Mouse (Mus musculus) embryonic facial prominence, embryonic 15.5 days (tissue): ENCODE measurements at regions not wholly inside any gene's neighbourhood (a gene's known extent, or its start where the extent isn't known, plus 50 kb on each side); places are given as distances from the start of the nearest gene placed in this dataset.

Experiments
- ATAC-seq: fragments of 200-750 bp; cut with Nextera tagmentation; 2 replicates; pipeline ENCODE4 v1.8.0; 2017; ENCODE audit warnings: low read depth, moderate TSS enrichment; ENCODE audit not compliant: insufficient number of reproducible peaks, low FRiP score, low TSS enrichment
- H3K27ac ChIP-seq: fragments of 300-500 bp; sonication (generic); replicated peaks from 2 replicates; pipeline ENCODE4 v1.5.1; 2015; ENCODE audit warnings: mild to moderate bottlenecking, inconsistent platforms
- H3K27me3 ChIP-seq: fragments of 300-500 bp; sonication (generic); 2 replicates; pipeline ENCODE4 v1.6.1; 2015; ENCODE audit warnings: inconsistent platforms
- H3K36me3 ChIP-seq: fragments of 300-500 bp; sonication (generic); 2 replicates; pipeline ENCODE4 v1.6.1; 2015; ENCODE audit warnings: mild to moderate bottlenecking, inconsistent platforms
- H3K4me1 ChIP-seq: fragments of 300-500 bp; sonication (generic); 2 replicates; pipeline ENCODE4 v1.6.1; 2015; ENCODE audit warnings: inconsistent platforms
- H3K4me2 ChIP-seq: fragments of 300-500 bp; sonication (generic); replicated peaks from 2 replicates; pipeline ENCODE4 v1.6.1; 2015; ENCODE audit warnings: mild to moderate bottlenecking, inconsistent platforms
- H3K4me3 ChIP-seq: fragments of 300-500 bp; sonication (generic); replicated peaks from 2 replicates; pipeline ENCODE4 v1.5.1; 2015; ENCODE audit warnings: mild to moderate bottlenecking, inconsistent platforms
- H3K9ac ChIP-seq: fragments of 300-500 bp; sonication (generic); 2 replicates; pipeline ENCODE4 v1.6.1; 2015; ENCODE audit warnings: inconsistent platforms
- H3K9me3 ChIP-seq: fragments of 300-500 bp; sonication (generic); replicated peaks from 2 replicates; pipeline ENCODE4 v1.6.1; 2016; ENCODE audit warnings: inconsistent platforms
- WGBS: fragments of 180-500 bp; shearing (Covaris S2); methylation state at CpG from one replicate; pipeline ENCODE4 v1.1.7; 2015; 5-methylcytosine and 5-hydroxymethylcytosine counted together

DNA sequence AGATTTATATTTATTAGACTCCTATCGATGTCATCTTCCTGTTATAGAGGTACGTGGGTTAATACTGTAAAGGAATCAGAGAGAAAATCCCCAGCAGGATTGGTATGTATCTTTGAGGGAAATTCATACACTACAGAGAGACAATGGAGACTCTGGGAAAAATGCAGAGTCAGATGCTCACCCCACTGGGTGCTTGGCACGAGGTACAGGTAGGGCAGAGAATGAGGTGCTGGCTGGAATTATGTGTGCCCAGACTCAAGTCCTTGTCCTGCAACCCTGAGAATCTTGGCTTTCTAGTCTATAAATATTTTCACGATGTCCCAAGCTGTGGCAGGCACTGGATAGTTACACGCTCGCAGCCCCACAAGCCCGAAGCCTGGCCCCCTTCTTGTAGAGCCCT lies 57.8 kb upstream of the Cry1 start:
- ATAC-seq = no peak
- no peak overlapping the region for H3K4me3 ChIP-seq
- H3K36me3 ChIP-seq = no peaks in the 10 kb centered on the region
- H3K27ac ChIP-seq = no peak overlapping the region
- no peaks in the 10 kb centered on the region for H3K27me3 ChIP-seq
- H3K4me1 ChIP-seq = no peaks in the 10 kb centered on the region
- 87% methylated on average over 7 of the region's 7 CpGs for whole genome bisulfite sequencing
- no peak overlapping the region for H3K9ac ChIP-seq
- no peak overlapping the region for H3K4me2 ChIP-seq
- H3K9me3 ChIP-seq = no peaks in the 10 kb centered on the region

DNA sequence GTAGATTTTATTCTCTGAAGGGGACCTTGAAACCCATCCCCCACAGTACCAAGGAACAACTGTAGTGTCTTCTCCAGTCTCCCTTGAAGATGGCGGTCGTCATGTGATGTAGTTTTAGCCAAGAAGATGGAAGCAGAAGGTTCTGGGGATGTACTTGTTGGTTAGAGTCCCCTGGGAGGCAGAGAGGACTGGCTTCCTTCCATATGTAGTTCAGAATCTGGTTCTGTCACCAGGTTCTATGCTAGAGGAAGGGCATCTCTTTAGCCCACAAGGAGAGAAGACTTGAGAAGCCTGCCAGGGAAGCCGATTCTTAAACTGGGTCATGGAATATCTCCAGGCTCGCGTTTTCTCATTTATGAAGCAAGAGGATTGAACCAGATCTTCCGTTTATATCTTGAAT lies 58.7 kb upstream of the Cry1 start:
- Histone ChIP-seq H3K9me3 (no peaks in the 10 kb centered on the region), H3K9ac (no peak overlapping the region), H3K36me3 (no peaks in the 10 kb centered on the region), H3K27ac (no peak overlapping the region), H3K4me1 (no peaks in the 10 kb centered on the region), H3K4me2 (no peak overlapping the region), H3K27me3 (no peaks in the 10 kb centered on the region), H3K4me3 (no peak overlapping the region)
- ATAC-seq = no peak
- WGBS = 86% methylated on average over 6 of the region's 6 CpGs

DNA sequence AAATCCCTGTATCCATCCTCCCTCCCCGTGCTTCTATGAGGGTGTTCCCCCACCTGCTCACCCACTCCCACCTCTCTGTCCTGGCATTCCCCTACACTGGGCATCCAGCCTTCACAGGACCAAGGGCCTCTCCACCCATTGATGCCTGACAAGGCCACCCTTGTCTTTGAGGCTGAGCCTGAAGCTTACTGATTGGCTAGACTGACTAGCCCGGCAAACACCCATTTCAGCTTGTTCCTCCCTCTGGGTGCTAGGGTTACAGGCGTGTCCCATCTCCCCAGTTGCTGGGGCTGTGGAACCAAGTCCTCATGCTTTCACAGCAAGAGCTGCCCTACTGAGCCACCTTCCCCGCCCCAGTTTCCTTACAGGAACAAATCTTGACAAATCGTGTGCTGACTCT lies 80.9 kb upstream of the Cry1 start:
- H3K4me1 ChIP-seq = no peaks in the 10 kb centered on the region
- H3K9me3 ChIP-seq = no peaks in the 10 kb centered on the region
- H3K27me3 ChIP-seq = no peaks in the 10 kb centered on the region
- H3K4me3 ChIP-seq = no peak overlapping the region
- WGBS = 33% methylated on average over 5 of the region's 5 CpGs
- no peak overlapping the region for H3K9ac ChIP-seq
- no peak overlapping the region for H3K4me2 ChIP-seq
- no peaks in the 10 kb centered on the region for H3K36me3 ChIP-seq
- ATAC-seq = peak; percentile 24; the same call in 1 of the 2 replicates
- no peak overlapping the region for H3K27ac ChIP-seq

DNA sequence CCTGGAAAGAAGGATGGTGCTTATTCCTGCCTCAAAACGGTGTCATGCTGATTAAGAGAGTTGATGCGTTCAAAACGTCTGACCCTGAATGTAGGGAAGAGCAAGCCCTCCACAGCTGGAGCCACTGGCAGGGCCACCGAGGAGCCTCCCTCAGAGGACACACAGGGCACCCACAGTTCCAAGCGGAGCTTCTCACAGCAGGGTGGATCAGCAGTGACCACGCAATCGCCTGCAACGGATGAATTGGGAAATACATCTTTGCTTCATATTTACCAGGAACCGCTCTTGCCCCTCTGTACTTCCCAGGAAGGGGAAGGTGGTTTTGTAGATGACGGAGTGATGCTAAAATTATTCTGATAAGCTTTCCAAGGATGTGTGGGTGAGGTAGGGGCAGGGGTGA lies 81.3 kb upstream of the Cry1 start:
- WGBS = 38% methylated on average over 10 of the region's 10 CpGs
- 0 out of 2 replicates have a peak, but pooled peaks have one; percentile 15 for ATAC-seq
- no peaks in the 10 kb centered on the region for H3K9me3 ChIP-seq

DNA sequence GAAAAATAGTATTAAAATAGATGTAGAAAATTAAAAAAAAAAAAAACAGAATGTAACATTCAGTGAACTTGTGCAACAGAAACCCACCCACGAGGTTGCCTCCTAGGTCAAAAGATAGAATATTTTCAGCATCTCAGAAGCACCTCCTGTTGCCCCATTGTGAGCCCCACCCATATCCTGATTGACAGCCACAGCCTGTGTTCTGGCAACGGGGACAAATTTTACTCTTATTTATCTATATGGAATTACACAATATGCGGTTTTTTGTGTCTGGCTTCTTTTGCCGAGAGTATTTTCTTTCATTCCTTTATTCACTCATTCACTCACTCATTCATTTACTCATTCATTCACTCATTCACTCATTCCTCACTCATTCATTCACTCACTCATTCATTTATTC lies 81.9 kb upstream of the Cry1 start:
- no peak for ATAC-seq
- 62% methylated on average over 4 of the region's 4 CpGs for WGBS
- H3K27ac ChIP-seq = no peak overlapping the region
- no peaks in the 10 kb centered on the region for H3K36me3 ChIP-seq
- no peaks in the 10 kb centered on the region for H3K9me3 ChIP-seq
- no peak overlapping the region for H3K4me2 ChIP-seq
- H3K4me3 ChIP-seq = no peak overlapping the region
- H3K9ac ChIP-seq = no peak overlapping the region
- no peaks in the 10 kb centered on the region for H3K4me1 ChIP-seq
- no peaks in the 10 kb centered on the region for H3K27me3 ChIP-seq

More for the DNA sequence above, 81.3 kb upstream of the Cry1 start:
- H3K4me3 ChIP-seq = no peak overlapping the region
- H3K4me1 ChIP-seq = no peaks in the 10 kb centered on the region
- H3K36me3 ChIP-seq = no peaks in the 10 kb centered on the region
- H3K27me3 ChIP-seq = no peaks in the 10 kb centered on the region
- no peak overlapping the region for H3K9ac ChIP-seq
- no peak overlapping the region for H3K4me2 ChIP-seq
- H3K27ac ChIP-seq = no peak overlapping the region

DNA sequence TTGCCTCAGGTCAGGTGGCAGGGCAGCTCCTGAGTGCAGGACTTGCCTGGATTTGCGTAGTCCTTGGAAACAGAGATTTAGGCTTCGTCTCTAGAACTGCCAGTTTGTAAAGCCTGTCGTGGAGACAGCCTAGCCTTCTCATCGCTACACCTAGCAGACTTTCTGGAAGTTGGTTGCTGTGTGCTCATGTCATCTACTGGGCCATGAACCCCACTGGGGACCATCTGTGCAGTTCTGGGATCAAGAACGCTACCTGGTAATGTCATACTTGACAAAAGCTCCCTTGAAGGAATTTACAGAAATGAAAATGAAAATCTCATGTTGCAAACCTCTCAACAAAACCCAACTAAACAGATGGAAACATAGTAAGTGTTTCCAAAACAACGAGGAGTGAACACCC lies 85.3 kb upstream of the Cry1 start:
- WGBS = 67% methylated on average over 6 of the region's 6 CpGs
- H3K9ac ChIP-seq = no peak overlapping the region
- no peak for ATAC-seq
- H3K4me1 ChIP-seq = no peaks in the 10 kb centered on the region
- no peak overlapping the region for H3K27ac ChIP-seq
- no peak overlapping the region for H3K4me3 ChIP-seq
- H3K4me2 ChIP-seq = no peak overlapping the region
- no peaks in the 10 kb centered on the region for H3K9me3 ChIP-seq
- H3K27me3 ChIP-seq = no peaks in the 10 kb centered on the region
- no peaks in the 10 kb centered on the region for H3K36me3 ChIP-seq

DNA sequence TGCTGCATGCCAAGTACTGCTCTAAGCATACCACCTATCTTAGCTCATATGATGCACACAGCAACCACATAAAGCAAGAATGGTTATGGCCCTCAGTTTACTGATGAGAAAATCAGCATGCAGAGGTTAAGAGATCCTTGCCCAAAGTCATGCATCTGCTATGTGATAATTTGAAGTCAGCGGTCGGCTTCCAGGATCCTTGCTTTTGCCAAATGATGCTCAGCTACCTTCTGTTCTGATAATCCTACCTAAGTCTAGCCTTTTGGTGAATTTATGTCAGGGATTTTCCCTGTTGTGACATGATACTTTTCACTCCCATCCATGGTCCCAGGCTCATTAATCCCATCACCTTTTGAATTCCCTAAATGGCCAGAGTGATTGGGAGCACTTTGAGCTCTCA lies 91.9 kb upstream of the Cry1 start:
- ATAC-seq = no peak
- no peak overlapping the region for H3K4me2 ChIP-seq
- no peaks in the 10 kb centered on the region for H3K36me3 ChIP-seq
- no peaks in the 10 kb centered on the region for H3K27me3 ChIP-seq
- H3K9me3 ChIP-seq = no peaks in the 10 kb centered on the region
- no peak overlapping the region for H3K9ac ChIP-seq
- H3K27ac ChIP-seq = no peak overlapping the region
- H3K4me1 ChIP-seq = no peaks in the 10 kb centered on the region
- WGBS = 88% methylated on average over 2 of the region's 2 CpGs
- no peak overlapping the region for H3K4me3 ChIP-seq

DNA sequence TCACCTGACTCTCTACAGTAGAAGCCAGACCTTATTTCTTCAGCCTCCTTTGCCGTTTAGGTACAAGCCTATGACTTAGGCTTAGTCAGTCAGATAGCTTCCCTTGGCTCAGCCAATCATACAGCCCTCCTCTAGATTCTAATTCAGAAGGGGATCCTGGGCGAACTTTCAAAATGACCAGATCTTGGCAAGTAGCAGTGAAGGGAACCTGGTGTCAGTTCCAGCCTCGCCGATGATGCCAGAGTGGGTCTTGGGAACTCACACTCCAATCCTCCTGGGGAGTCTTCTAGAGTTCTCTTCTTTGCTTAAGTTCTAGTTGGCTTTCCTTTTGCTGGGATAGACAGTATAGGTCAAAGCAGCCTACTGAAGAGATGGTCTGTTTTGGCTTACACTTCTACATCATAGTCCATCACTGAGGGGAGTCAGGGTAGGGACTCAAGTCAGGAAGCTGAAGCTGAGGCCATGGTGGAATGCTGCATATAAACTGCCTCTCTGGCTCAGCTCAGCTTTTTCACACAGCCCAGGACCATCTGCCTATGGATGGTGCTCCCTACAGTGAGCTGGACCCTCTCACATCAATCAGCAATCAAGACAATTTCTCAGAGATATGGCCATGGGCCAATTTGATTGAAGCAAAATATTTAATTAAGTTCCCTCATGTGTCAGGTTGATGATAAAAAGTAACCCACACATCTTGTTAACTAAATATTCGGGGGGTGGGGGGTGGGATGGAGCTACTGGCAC lies 94.7 kb upstream of the Btbd11 start:
- 84% methylated on average over 5 of the region's 5 CpGs for WGBS
- no peak overlapping the region for H3K9ac ChIP-seq
- no peaks in the 10 kb centered on the region for H3K36me3 ChIP-seq
- H3K9me3 ChIP-seq = no peaks in the 10 kb centered on the region
- H3K4me3 ChIP-seq = no peak overlapping the region
- H3K4me1 ChIP-seq = no peaks in the 10 kb centered on the region
- H3K4me2 ChIP-seq = no peak overlapping the region
- H3K27me3 ChIP-seq = no peaks in the 10 kb centered on the region
- H3K27ac ChIP-seq = no peak overlapping the region
- no peak for ATAC-seq

DNA sequence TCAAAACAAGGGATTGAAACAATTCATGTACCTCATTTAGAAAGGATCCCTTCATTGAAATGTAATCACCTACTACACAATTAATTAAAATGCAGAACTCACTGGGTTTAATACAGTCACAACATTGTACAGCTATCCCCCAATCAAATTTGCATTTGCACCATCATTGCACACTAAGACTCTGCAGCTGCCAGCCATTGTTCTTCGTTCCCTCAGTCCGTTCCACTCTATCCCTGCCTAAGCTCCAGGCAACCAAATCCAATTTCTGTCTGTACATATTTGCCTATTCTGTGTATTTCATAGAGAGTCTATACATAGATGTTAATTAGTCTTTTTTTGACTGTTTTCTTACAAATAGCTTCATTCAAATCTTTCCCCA lies 94.1 kb upstream of the Btbd11 start:
- Histone ChIP-seq H3K9ac (no peak overlapping the region), H3K9me3 (no peaks in the 10 kb centered on the region), H3K27me3 (no peaks in the 10 kb centered on the region), H3K4me1 (no peaks in the 10 kb centered on the region), H3K27ac (no peak overlapping the region), H3K36me3 (no peaks in the 10 kb centered on the region), H3K4me2 (no peak overlapping the region), H3K4me3 (no peak overlapping the region)
- WGBS = 70% methylated on average over 2 of the region's 2 CpGs
- no peak for ATAC-seq

DNA sequence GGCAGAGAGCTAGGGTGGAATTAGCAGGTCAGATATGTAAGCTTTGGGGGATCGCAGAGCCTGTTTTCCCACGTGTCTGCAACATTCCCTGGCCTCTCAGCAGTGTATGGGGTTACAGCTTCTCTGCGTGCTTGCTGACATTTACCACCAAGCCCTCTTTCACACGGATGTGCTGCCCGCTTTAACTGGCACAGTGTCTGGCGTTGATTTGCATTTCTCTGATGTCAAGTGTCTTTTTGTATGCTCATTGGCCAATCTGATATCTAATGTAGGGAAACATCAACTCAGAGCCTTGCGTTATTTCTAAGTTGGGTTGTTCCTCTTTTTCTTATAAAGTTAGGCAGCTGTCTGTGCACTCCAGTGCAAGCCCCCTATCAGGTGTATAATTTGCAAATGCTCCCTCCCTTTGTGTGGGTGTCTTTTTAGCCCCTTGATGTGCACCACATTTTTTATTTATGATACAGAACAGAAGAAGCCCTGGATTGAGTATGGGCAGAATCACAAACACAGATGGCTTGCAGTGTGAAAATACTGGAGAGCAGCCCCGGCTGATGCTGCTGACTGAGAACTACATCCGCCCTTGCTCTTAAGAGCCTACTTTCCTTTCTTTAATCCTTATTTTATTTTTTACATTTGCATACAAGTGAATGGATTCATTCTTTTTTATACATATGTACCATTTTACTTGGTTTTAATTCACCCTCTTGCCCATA lies 93.4 kb upstream of the Btbd11 start:
- no peaks in the 10 kb centered on the region for H3K4me1 ChIP-seq
- no peaks in the 10 kb centered on the region for H3K9me3 ChIP-seq
- no peak overlapping the region for H3K4me3 ChIP-seq
- WGBS = 50% methylated on average over 9 of the region's 9 CpGs
- no peak for ATAC-seq
- H3K27ac ChIP-seq = no peak overlapping the region
- no peak overlapping the region for H3K4me2 ChIP-seq
- no peak overlapping the region for H3K9ac ChIP-seq
- H3K27me3 ChIP-seq = no peaks in the 10 kb centered on the region
- H3K36me3 ChIP-seq = no peaks in the 10 kb centered on the region

DNA sequence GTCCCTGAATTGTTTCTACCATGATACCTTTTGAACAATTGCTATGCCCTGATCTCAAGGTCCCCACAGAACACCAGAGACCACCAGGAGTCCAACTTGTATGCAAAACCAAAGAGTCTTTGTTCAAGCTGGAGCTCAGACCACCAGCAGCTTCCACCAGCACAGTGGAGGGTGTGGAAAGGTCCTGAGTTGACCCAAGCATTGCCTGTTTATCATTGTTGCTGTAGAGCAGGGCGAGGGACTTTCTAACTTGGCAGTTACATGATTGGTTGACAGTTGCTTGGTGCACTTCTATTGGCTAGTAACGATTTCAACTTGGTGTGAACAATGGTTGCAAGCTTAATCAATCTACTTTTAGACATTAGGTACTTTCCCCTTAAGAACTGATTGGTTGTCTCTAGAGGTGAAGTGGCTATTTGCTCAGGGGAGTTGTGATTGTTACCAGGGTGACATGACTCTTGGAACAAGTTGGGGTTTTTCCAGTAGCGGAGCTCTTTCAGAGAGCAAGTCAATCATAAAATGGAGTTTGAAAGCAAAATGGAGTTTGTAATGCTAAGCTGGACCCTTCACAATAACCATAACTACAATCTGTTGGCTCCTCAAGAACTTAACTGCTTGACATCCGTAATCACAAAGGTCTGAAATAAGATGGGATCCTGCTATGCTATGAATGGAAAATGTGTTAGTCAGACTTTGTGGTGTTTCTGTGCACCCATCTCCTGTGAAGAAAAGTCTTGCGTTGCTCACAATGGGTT lies 91.3 kb upstream of the Btbd11 start:
- Histone ChIP-seq H3K4me3 (no peak overlapping the region), H3K27me3 (no peaks in the 10 kb centered on the region), H3K9ac (no peak overlapping the region), H3K9me3 (no peaks in the 10 kb centered on the region), H3K4me1 (no peaks in the 10 kb centered on the region), H3K36me3 (no peaks in the 10 kb centered on the region), H3K27ac (no peak overlapping the region), H3K4me2 (no peak overlapping the region)
- no peak for ATAC-seq
- WGBS = 88% methylated on average over 5 of the region's 5 CpGs
